Mouse (Mus musculus) T-helper 1 cell (primary cell): ENCODE results near the gene Shisa9.
"Not testable (repeated sequence)": the region's sequence is repeated elsewhere in the genome, so short reads cannot be mapped to it uniquely, and the experiment has no call there.

ENCODE experiments used
- in situ Hi-C: fragments of 300-600 bp; cut with MboI, MseI; formaldehyde crosslinking; loops from one replicate; pipeline ENCODE4 v1.15.1; 2025; ENCODE audit warnings: high pct_unique_total_duplicates

The Shisa9 gene

DNA sequence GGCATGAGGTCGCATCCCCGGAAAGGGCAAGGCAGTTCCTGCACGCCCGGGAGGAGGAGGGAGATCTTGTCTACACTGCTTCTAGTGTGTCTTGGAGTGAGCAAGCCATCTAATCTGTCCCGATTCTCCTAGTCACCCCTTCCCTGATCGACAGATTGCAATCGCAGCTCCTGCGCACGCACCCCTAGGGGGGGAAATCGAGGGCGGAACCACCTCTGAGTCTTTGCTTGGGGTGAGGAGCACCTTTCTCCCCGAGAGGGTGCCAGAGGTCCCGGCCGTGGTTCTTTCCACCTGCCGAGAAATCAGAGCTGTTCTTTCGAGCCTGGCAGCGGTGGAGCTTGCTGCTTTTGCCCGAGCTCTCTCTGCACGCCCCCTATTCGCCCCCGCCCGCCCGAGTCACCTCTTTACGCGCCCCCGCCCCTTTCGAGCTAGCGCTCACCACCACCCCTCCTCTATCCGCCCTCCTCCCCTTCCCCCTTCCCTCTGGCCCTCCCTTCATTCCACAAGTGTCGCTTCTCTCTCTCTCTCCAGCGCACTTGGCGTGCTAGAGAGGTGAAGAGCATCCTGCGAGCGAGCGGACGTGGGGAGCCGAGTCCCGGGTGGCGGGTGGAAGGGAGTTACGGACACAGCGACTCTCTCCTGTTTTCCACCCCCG is at the start of gene Shisa9:
Gene Shisa9, plus strand, starts transcription at position 498 of the 655 bp plus-strand sequence.
- in situ Hi-C loops = no loop called here

DNA sequence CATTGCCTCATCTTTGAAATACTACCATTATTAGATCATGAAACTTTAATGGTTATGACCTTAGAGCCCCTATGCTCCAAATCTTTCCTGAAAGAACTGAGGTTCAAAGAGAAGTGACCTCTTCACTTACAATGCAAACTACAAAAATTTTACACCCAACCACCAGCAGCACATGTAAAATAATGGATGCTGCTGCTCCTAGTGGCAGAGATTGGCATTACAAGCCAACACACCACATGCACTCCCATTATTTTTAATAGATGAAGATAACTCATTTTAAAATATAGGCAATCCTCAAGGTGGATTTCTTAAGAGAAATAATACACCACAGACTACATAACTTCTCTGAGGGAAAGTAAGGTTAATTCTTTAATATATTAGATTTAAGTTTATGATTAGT is 43.4 kb upstream of the Shisa9 start:
- in situ Hi-C loops = no loop called here

DNA sequence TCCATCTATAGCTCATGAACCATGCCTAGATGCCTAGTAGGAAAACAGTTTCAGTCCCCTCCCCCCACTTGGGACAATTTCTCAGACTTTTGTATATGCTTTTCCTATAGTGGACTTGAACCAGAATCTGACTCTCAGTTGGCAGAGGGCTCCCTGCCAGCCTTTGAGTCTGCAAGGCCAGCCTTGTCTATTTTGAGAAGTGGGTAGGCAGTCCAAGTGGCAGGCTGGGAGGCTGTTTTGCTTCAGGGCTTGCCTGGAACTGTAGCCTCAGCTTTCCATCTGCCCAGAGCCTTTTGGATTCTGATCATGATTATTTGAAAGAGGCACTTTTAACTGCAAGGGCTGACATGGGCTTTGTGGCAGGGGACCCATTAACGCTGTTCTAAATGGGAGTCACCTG is 23.2 kb upstream of the Shisa9 start:
- in situ Hi-C loops = no loop called here

DNA sequence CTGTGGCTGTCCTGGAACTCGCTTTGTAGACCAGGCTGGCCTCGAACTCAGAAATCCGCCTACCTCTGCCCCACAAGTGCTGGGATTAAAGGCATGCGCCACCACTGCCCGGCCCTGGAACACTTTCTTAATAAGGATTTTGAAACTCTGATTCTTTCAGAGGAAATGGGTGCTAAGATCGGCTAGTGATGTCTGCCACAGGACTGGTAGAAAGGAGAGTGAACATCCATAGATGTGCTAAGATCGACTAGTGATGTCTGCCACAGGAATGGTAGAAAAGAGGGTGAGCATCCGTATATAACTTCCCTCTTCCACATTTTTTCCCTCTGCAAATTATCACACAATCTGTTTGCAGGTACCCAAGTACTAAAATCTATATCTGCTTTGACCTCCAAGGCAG is 17.9 kb upstream of the Shisa9 start:
- in situ Hi-C loops = no loop called here

DNA sequence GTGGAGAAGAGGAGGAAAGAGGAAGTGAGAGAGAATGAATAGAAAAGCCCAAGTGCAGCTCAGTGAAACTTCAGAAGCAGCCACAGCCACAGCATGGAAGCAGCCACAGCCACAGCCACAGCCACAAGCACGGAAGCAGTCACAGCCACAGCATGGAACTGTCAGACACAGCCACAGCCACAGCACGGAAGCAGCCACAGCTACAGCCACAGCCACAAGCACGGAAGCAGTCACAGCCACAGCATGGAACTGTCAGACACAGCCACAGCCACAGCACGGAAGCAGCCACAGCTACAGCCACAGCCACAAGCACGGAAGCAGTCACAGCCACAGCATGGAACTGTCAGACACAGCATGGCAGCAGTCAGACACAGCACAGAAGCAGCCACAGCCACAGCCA is 17.1 kb upstream of the Shisa9 start:
- in situ Hi-C loops = not testable (repeated sequence)

DNA sequence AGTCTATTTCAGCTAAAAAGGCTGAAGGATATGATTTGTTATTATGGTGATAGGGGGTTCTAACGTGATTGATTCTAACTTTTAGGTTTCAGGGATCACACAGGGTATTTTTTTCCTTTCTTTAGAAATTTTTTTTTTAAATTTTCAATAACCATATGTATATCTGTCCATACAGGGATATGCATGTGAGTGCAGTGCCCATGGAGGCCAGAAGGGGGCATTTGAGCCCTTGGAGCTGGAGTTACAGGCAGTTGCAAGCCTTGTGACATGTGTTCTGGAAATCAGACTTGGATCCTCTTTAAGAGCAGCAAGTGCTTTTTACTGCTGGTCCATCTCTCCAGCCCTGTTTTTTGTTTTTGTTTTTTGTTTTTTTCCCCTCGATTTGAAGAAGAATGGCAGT is 16.3 kb upstream of the Shisa9 start:
- in situ Hi-C loops = no loop called here

DNA sequence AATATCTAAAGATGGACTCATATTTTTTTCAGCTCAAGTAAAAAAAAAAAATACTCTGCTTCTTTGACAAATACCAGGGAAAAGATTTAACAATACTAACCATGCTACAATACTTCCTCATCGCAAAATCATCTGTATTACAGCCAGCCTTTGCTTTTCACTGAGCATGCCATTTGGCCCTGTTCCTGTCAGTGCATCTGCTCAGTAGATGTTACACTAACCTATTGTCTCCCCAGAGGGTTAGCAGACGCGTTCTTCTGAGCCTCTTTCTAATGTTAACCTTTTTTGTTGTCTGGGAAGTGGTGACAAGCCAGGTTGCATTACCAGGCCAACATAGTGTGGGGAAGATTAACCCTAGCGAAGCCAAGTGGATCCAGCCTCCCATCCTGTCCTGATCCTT is 10.2 kb upstream of the Shisa9 start:
- in situ Hi-C loops = no loop called here

DNA sequence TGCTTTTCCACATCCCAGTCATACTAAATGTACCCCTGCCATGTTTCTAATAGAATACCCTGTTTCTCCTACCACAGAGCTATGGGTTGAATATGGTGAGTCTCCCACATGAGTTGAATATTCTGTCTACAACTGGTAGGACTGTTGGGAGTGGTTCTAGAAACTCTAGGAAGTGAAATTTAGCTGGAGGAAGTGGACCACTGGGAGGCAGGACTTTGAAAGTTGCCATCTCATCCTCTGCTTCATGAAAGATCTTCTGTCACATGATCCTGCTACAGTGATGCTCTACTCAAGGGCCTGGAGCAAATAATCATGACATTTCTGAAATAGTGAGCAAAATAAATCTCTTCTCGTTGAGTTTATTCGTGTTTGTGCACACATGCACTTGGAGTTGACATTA is 7.2 kb upstream of the Shisa9 start:
- in situ Hi-C loops = no loop called here

DNA sequence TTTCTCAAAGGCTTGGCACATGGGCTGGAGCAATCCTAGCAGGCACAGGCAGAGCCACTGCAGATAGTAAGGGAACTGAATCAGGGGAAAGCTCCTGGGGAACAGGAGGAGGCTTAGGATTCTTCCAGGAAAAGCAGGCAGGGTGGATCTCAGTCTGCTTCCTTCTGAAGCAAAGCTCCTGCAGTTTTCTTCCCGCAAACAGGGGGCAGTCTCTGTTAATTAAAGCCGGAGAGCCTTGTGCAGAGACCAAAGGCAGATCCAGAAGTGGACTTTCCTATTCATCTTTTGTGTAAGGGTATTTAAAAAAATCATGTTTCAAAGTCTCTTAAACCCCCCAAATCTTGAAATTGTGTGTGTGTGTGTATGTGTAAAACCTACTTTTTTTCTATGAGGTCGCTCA is 3.1 kb upstream of the Shisa9 start:
- in situ Hi-C loops = no loop called here

DNA sequence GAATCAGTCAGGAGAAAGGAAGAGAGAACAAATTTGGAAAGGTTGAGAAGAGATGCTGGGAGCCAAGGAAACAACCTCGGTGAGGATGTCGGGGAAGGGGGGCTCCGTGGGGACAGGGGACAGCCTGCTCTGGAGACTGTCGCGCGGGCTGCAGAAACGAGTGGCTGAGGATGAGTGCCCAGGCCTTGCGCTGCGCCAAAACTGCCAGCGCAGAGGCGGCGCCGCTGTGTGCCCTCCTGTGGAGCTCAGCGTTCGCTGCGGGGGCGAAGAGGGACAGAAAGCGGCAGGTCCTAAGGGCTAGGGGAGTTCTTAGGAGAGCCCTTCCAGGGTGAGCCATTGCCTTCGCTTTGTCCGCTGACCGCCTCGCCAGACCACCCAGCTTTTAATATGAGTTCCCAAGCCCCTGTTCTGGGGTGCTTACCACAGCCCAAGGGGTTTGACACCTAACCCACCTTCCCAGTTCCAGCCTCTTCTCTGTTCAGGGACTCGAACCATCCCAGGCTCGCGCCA is 752 bp upstream of the Shisa9 start:
- in situ Hi-C loops = no loop called here

DNA sequence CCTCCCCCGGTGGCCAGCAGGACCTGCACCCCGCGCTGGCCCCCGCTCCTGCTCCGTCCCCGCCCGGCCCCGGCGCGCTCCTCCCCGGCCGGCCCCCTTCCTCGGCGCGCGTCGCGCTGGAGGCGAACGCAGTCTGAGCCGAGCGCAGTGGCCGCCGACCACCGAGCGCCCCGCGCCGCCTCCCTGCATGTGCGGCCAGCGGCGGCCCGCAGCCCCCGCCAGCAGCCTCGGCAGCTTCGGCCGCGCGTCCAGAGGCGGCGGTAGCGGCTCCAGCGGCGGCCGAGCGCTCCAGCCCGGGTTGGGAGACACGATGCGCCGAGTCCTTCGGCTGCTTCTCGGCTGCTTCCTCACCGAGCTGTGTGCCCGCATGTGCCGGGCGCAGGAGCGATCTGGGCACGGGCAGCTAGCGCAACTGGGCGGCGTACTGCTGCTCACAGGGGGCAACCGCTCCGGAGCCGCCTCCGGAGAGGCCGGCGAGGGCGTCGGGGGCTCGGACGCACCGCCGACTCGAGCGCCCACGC is 418 bp downstream of the Shisa9 start:
- in situ Hi-C loops = no loop called here

DNA sequence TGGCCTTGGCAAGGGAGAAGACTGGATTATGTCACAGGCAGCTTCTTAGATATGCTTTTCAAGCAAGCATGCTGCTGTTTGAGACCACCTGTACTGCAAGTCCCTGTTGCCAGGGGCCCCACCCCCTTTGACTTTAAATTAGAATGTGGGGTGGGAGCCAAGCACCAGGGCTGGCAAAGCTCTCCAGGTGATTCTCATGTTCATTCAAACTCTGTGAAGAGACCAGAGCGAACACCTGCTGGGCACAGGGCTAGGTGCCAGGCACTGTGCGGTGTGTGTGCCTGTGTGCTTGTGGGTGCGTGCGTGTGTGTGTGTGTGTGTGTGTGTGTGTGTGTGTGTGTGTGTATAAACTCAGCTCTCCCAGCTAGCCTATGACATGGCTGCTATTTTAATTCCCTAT is 3.1 kb downstream of the Shisa9 start:
- in situ Hi-C loops = no loop called here

DNA sequence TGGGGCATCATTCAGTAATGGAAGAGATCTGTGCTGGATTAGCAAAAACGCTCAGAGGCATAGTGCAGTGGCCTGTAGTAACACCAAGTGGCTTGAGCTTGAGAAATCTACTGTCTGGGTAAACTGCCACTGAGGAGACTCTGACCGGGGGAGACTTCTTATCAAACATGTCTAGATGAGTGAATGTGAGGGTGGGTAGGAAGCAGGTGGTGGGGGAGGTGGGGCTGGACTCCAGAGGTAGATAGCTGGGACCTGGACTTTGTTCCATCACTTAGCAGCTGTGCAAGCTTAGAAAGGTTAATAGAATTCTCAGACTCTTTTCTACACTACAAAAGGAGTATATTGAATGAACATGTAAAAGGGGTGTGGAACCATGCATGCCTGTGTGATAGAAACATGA is 21.3 kb downstream of the Shisa9 start:
- in situ Hi-C loops = no loop called here

DNA sequence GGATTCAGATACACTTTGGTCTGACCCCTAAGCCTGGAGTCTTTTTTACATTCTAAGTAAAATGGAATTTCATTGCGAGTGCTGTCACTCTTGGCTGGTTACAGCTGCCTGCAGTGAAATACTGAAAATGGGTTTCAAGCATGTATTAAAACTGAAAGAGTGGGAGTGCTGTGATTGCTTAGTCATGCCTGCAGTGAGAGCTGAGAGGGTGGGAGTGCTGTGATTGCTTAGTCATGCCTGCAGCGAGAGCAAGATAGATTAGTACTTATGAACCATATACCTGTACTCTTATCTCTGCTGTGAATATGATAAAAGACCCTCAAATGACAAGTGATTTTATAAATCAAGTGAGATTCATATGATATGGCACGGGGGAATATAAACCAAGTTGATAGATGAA is 26.2 kb downstream of the Shisa9 start:
- in situ Hi-C loops = no loop called here

DNA sequence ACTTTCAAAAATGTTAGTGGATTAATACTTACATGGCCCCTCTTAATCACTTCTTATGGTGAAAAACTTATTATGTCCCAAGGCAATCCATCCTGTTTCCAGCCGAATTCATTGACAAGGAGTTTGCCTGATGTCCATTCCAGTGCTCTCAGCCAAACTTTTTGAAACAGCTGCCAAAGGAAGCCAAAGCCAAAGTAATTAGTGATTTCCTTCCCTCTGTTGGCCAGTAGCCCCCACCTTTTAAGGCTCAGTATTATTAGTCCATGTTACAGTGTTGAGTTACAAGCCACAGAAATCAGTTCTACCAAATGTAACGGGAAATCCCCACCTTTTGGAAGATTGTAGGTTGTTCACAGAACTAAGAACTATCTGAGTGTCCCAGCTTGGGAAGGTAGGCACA is 28.8 kb downstream of the Shisa9 start:
- in situ Hi-C loops = no loop called here

DNA sequence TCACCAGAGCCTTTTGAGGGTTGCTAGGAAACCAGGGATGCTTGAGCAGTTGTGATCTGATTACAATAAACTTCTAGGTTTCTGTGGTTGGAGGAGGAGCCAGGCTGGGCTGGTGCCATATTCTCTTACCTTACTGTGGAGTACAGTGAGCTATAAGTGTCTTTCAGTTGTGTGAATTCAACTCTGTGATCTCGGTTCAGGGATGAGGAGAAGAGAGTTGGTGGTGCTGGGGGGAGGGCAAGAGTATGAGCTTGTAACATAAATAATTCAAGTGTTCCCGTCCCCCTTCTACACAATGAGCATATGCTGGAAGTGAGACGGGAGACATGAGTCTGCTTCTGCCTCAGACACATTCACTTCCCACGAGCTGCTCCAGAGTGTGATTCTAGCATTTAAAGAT is 30.6 kb downstream of the Shisa9 start:
- in situ Hi-C loops = no loop called here

DNA sequence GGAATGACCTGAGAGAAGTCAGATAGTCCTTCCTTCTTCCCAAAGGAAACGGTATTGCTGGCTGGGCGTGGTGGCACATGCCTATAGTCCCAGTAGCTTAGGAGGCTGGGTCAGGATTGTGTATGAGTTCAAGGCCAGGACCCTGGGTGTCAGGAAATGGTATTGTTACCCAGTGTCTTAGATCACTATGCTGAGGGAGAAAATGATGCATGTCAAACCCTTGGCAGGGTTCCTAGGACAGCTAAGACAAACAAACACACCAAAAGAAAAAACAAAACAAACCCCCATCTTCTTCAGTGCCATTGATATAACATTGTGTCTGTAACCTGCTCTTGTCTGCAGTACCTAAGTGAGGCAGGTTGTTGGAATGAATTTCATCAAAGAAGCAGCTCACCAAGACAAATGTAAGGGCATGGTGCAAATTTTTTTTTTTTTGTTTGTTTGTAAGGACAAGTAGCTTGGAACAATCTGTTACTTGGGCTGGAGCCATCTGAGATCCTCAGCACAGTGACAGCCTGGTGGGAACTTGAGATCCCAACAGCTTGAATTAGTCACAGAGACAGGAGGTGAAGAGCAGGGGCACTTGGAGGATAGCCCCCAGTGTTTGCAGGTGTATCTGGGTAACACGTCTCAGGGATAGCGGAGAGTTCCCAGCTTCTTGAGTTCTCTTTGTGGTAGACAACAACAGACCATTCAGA is 34.2 kb downstream of the Shisa9 start:
- in situ Hi-C loops = no loop called here

DNA sequence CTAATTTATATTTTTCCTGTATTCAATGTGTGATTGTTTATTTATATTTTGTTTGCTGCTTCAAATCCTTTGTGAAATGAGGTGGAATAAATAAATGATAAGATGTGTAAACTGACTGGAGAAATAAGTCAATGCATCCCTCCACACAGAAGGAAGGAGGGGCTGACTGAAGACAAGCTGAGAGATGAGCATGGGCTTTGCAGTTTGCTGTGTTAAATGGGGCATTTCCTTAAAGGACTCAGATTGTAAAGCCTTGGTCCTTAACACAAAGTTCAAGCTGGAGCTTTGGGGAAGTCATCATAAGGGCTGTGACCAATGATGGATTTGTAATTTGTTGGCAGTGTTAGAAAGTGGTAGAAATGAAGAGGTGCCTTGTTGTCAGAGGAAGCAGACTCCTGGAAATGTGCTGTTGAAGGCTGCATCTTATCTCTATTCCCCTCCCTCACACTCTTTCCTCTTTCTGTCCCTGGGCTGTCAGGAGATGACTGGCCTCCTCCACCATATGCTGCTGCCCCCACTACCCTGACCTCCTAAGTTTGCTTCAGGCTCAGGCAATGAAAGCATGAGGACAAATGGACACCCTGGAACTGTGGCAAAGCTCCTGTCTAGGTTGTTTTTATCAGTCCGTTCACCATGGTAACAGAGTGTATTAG is 36.3 kb downstream of the Shisa9 start:
- in situ Hi-C loops = no loop called here

DNA sequence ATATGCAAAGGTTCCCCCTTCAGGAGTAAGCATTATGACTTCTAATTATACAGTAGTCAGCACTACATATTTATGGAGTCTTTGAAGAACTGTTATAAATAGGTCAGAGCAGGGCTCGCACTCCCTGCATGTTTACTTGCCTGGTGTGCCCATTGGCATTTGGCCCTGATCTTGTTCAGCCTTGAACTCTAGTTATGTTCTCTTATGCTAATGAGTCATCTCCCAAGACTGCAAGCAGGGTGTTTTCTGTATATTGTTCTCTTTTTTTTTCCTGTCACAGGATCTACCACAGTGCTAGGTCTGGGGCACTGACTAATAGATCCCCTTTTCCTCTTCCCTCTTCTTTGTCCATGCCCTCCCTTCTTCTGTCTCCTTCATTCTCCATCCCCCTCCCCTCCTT is 48.5 kb downstream of the Shisa9 start:
- in situ Hi-C loops = no loop called here

DNA sequence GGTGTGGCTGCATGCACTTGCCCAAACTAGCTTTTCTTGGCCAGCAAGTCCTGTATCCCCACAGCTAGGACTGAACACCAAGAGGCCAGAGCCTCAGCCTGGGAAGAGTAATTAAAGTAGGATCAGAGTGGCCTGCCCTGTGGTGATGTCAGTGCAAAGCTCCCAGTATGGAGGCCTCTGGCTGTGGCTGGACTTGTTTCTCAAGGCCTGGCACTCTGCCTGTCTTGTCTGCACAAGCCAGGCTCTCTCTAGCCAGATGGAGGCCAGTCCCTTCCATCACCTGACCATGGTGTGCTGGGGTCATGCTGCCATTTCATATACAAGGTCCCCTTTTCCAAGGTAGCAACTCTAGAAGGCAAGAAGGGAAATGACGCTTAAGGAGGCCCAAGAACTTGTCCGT is 51.0 kb downstream of the Shisa9 start:
- in situ Hi-C loops = no loop called here

DNA sequence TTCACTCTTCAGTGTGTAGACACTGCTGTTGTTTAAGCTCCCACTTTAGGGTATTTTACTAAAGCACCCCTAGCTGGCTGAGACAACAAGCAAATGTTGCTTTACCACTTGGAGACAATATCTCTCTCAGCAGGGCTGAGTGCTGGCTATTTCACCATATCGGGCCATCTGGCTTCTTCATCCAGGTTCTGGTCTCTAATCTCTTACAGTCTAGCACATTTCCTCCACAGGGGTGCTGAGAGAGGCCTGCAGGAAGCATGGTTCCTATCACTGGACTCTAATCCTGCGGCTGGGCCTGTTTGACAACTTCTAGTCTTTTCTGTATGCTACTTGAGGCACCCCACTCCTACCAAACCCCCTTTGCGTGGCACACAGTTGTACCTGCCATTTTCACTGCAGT is 51.7 kb downstream of the Shisa9 start:
- in situ Hi-C loops = no loop called here

DNA sequence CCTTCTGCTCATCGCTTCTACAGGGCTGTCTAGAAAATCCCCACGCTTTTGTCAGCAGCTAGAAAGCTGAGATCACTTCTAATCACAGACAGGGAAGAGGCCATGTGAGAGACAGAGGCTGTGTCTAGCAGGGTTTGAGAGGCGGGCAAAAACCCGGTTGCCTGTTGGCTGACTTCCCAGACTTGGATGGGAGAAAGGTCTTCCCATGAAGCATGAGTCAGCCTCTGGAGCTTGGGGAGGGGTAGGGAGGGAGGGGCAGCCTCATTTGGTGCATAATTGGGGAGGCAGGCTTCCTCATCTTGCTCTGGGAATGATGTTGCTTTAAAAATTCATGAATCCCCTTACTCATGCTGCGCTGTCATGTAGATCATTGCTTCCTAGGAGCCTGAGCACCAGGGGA is 57.0 kb downstream of the Shisa9 start:
- in situ Hi-C loops = no loop called here

DNA sequence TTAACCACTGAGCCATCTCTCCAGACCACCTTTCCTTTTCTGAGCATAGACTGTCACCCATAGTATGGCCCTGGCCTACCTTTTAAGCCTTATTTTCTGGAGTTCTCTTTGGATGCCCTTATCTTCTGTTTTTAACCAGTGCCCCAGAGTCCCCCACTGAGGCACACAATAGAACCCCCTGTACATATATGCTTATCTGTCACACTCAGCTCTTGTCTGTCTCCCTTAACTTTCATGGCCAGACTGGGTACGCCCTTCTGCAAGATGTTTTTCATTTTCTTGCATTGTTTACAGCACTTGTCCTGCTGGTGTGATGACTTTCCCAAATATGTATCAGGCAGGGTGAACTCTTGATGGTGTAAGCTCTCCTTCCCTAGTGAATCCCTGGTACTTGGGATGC is 68.1 kb downstream of the Shisa9 start:
- in situ Hi-C loops = no loop called here
